Mouse (Mus musculus): Measurements from ENCODE around the gene Sipa1l2.

The Sipa1l2 gene

GRCm38 (mm10) chr8:125391271-125391670 lies 178.3 kb downstream of the Sipa1l2 start:
- no peak for DNase-seq

GRCm38 (mm10) chr8:125390506-125390895 lies 179.1 kb downstream of the Sipa1l2 start:
- DNase-seq = no peak

GRCm38 (mm10) chr8:125389756-125390505 lies 179.7 kb downstream of the Sipa1l2 start:
- DNase-seq = peak; percentile 86 to 88

GRCm38 (mm10) chr8:125389280-125389679 lies 180.3 kb downstream of the Sipa1l2 start:
- peak; percentile 61 to 76 for DNase-seq

- DNase-seq = peak; percentile 52 to 73
Observed at GRCm38 (mm10) chr8:125388404-125389180, 181.0 kb downstream of the Sipa1l2 start.

- peak in 1 of 2 experiments; percentile 66 for DNase-seq
Observed at GRCm38 (mm10) chr8:125385519-125386150, 184.0 kb downstream of the Sipa1l2 start.

GRCm38 (mm10) chr8:125384551-125385183 lies 184.9 kb downstream of the Sipa1l2 start:
- no peak for DNase-seq

GRCm38 (mm10) chr8:125381674-125382073 lies 187.9 kb downstream of the Sipa1l2 start:
- DNase-seq = no peak

- DNase-seq = no peak
Observed at GRCm38 (mm10) chr8:125379939-125380338, 189.7 kb downstream of the Sipa1l2 start.

GRCm38 (mm10) chr8:125379156-125379555 lies 190.5 kb downstream of the Sipa1l2 start:
- peak; percentile 36 to 47 for DNase-seq

GRCm38 (mm10) chr8:125377704-125378103 lies 191.9 kb downstream of the Sipa1l2 start:
- DNase-seq = no peak

- DNase-seq = no peak
Observed at GRCm38 (mm10) chr8:125376448-125376845, 193.2 kb downstream of the Sipa1l2 start.

GRCm38 (mm10) chr8:125375659-125376447 lies 193.8 kb downstream of the Sipa1l2 start:
- no peak for DNase-seq

GRCm38 (mm10) chr8:125372596-125372995 lies 197.0 kb downstream of the Sipa1l2 start:
- no peak for DNase-seq

GRCm38 (mm10) chr8:125369491-125370236 lies 199.9 kb downstream of the Sipa1l2 start:
- peak; percentile 70 to 79 for DNase-seq

- peak; percentile 66 to 86 for DNase-seq
Observed at GRCm38 (mm10) chr8:125368341-125369035, 201.1 kb downstream of the Sipa1l2 start.
